9 mouse cellular contexts compared by ENCODE assay signal in genomic region chr6:54548314-54549019, GRCm38 (mm10). TPM values are rescaled to one million over a fixed set of nuclear protein-coding genes. Genes with fewer than 3 reads are reported as not detected.
DNase-seq lines count a peak whose midpoint lies in the region; ATAC-seq and TF ChIP-seq lines count a peak whose summit lies in the region.
"Had no signal": no experiment of that assay in that cellular context is flagged by ENCODE, and none has a peak within 500 bp of the region (broad histone marks: within the 10 kb centered on the region; RNA-seq: fewer than 3 reads in every experiment).

No protein-coding gene starts in this region.

- H3K4me3 ChIP-seq in limb, embryonic 14.5 days (replicated peaks; ENCODE audit: low read length) = no peak overlapping the region
- no peak overlapping the region for H3K4me3 ChIP-seq in limb, embryonic 10.5 days
- H3K4me3 ChIP-seq in lung, embryonic 16.5 days (ENCODE audit: low read length) = no peak overlapping the region
- H3K4me3 ChIP-seq: limb, embryonic 12.5 days had no signal

- WGBS in limb, embryonic 14.5 days = 58% methylated on average over 13 of the region's 13 CpGs
- WGBS in limb, embryonic 10.5 days = 86% methylated on average over 13 of the region's 13 CpGs
- 33% methylated on average over 13 of the region's 13 CpGs for WGBS in lung, embryonic 16.5 days

- TF ChIP-seq POLR2A in limb, embryonic 14.5 days (IDR thresholded peaks at IDR 0.05; ENCODE audit: borderline replicate concordance, extremely low read depth, insufficient read depth, insufficient read length) = no peak

- peaks cover 3% of the 10 kb centered on the region; the same call in 1 of the 2 replicates for H3K4me1 ChIP-seq in limb, embryonic 14.5 days (ENCODE audit: control insufficient read depth, insufficient read depth, low read length)
- peaks cover 32% of the 10 kb centered on the region for H3K4me1 ChIP-seq in limb, embryonic 10.5 days
- H3K4me1 ChIP-seq in lung, embryonic 16.5 days (replicated peaks; ENCODE audit: control insufficient read depth, insufficient read depth, low read length) = peaks cover 10% of the 10 kb centered on the region; the same call in 1 of the 2 replicates

- DNase-seq in adrenal gland, postnatal 25 days = peak; percentile 23
- DNase-seq in adrenal gland, adult (ENCODE audit: inconsistent age in 2 of 2, low spot score in 1 of 2) = no peak
- peak; percentile 15 for DNase-seq in limb, embryonic 14.5 days (ENCODE audit: low spot score)
- no peak for DNase-seq in limb, embryonic 10.5 days (ENCODE audit: low spot score)
- peak; percentile 82 for DNase-seq in cerebellum, adult 9-11 months
- no peak for DNase-seq in embryo, embryonic 9.5 days (ENCODE audit: extremely low spot score)
- no peak for DNase-seq in left cerebral cortex, postnatal 14 days (ENCODE audit: low spot score in 2 of 2)

- H3K9me3 ChIP-seq in limb, embryonic 14.5 days (ENCODE audit: control insufficient read depth, low read length) = no peaks in the 10 kb centered on the region
- H3K9me3 ChIP-seq in limb, embryonic 10.5 days (replicated peaks) = no peaks in the 10 kb centered on the region
- no peaks in the 10 kb centered on the region for H3K9me3 ChIP-seq in lung, embryonic 16.5 days (ENCODE audit: control insufficient read depth, low read length)
- H3K9me3 ChIP-seq: limb, embryonic 12.5 days had no signal

- no peak overlapping the region for H3K4me2 ChIP-seq in limb, embryonic 14.5 days (replicated peaks; ENCODE audit: low read depth, low read length, severe bottlenecking)
- H3K4me2 ChIP-seq in lung, embryonic 16.5 days (ENCODE audit: low read depth, low read length) = 0 out of 2 replicates have a peak overlapping the region, but pooled peaks have one; percentile 3
- H3K4me2 ChIP-seq: limb, embryonic 12.5 days had no signal

- no peak overlapping the region for H3K9ac ChIP-seq in limb, embryonic 14.5 days (ENCODE audit: low read depth, low read length, severe bottlenecking)
- no peak overlapping the region for H3K9ac ChIP-seq in lung, embryonic 16.5 days (ENCODE audit: low read length)
- H3K9ac ChIP-seq: limb, embryonic 12.5 days had no signal

- no peaks in the 10 kb centered on the region for H3K36me3 ChIP-seq in limb, embryonic 14.5 days (ENCODE audit: control insufficient read depth, insufficient read depth, low read length)
- no peaks in the 10 kb centered on the region for H3K36me3 ChIP-seq in limb, embryonic 10.5 days
- H3K36me3 ChIP-seq in lung, embryonic 16.5 days (ENCODE audit: control insufficient read depth, insufficient read depth, low read length) = no peaks in the 10 kb centered on the region
- H3K36me3 ChIP-seq: limb, embryonic 12.5 days had no signal

- no peaks in the 10 kb centered on the region for H3K27me3 ChIP-seq in limb, embryonic 14.5 days (ENCODE audit: control insufficient read depth, insufficient read depth, low read length)
- no peaks in the 10 kb centered on the region for H3K27me3 ChIP-seq in limb, embryonic 10.5 days (ENCODE audit: low read depth, poor library complexity, severe bottlenecking)
- H3K27me3 ChIP-seq in lung, embryonic 16.5 days (ENCODE audit: control insufficient read depth, insufficient read depth, low read depth, low read length) = no peaks in the 10 kb centered on the region
- H3K27me3 ChIP-seq: limb, embryonic 12.5 days had no signal

- no peak overlapping the region for H3K27ac ChIP-seq in limb, embryonic 14.5 days (replicated peaks; ENCODE audit: low read depth, low read length)
- no peak overlapping the region for H3K27ac ChIP-seq in limb, embryonic 10.5 days
- no peak overlapping the region for H3K27ac ChIP-seq in lung, embryonic 16.5 days (ENCODE audit: low read length)
- H3K27ac ChIP-seq: limb, embryonic 12.5 days had no signal

- ATAC-seq in limb, embryonic 14.5 days (ENCODE audit: low FRiP score, low read depth) = no peak
- peak; percentile 62; the same call in 1 of the 2 replicates for ATAC-seq in lung, embryonic 16.5 days (ENCODE audit: low read depth)

- intact Hi-C loops in left cerebral cortex, postnatal 14 days (cut with DNase I) = no loop called here

RNA-seq across cellular contexts. Expression of gene Scrn1, which starts 17.8 kb away (rescaled TPM):
- total RNA-seq in adrenal gland, postnatal 25 days (2021) = 30.7 and 36.1 TPM in 2 replicates
- 6.3 and 8.9 TPM in 2 replicates for polyA plus RNA-seq in limb, embryonic 14.5 days (2012; rRNA removed)
- 8.0 and 9.6 TPM in 2 replicates for polyA plus RNA-seq in limb, embryonic 14.5 days (2014; fragmentation: Nextera tagmentation; extraction: Ambion mirVana)
- 2.6 and 7.8 TPM in 2 replicates for polyA plus RNA-seq in limb, embryonic 10.5 days (2016; fragmentation: Nextera tagmentation; extraction: Ambion mirVana)
- 2.7 TPM in 2 replicates for polyA plus RNA-seq in lung, embryonic 16.5 days (2015; fragmentation: Nextera tagmentation; extraction: Ambion mirVana)
- total RNA-seq in left cerebral cortex, postnatal 14 days (2021) = 100 to 1,000 TPM; 163 TPM

RNA-seq across cellular contexts. Expression of gene Plekha8, which starts 46.4 kb away (rescaled TPM):
- 19.4 and 20.1 TPM in 2 replicates for total RNA-seq in adrenal gland, postnatal 25 days (2021)
- 12.6 and 15.5 TPM in 2 replicates for polyA plus RNA-seq in limb, embryonic 14.5 days (2012; rRNA removed)
- 14.0 and 15.5 TPM in 2 replicates for polyA plus RNA-seq in limb, embryonic 14.5 days (2014; fragmentation: Nextera tagmentation; extraction: Ambion mirVana)
- polyA plus RNA-seq in limb, embryonic 10.5 days (2016; fragmentation: Nextera tagmentation; extraction: Ambion mirVana) = 17.1 and 21.8 TPM in 2 replicates
- polyA plus RNA-seq in lung, embryonic 16.5 days (2015; fragmentation: Nextera tagmentation; extraction: Ambion mirVana) = 6.5 and 7.1 TPM in 2 replicates
- total RNA-seq in left cerebral cortex, postnatal 14 days (2021) = 1 to 10 TPM; 8.5 to 9.4 TPM

RNA-seq across cellular contexts. Expression of gene Fkbp14, which starts 48.6 kb away (rescaled TPM):
- 17.2 and 17.5 TPM in 2 replicates for total RNA-seq in adrenal gland, postnatal 25 days (2021)
- polyA plus RNA-seq in limb, embryonic 14.5 days (2012; rRNA removed) = 57.0 and 59.1 TPM in 2 replicates
- polyA plus RNA-seq in limb, embryonic 14.5 days (2014; fragmentation: Nextera tagmentation; extraction: Ambion mirVana) = 59.6 and 71.0 TPM in 2 replicates
- polyA plus RNA-seq in limb, embryonic 10.5 days (2016; fragmentation: Nextera tagmentation; extraction: Ambion mirVana) = 8.7 and 14.2 TPM in 2 replicates
- polyA plus RNA-seq in lung, embryonic 16.5 days (2015; fragmentation: Nextera tagmentation; extraction: Ambion mirVana) = 25.0 and 25.4 TPM in 2 replicates
- 1 to 10 TPM; 8.4 to 9.7 TPM for total RNA-seq in left cerebral cortex, postnatal 14 days (2021)

Comparison
In these comparisons a context has a peak if more than half of its experiments do, and no peak if none do; other contexts are left out.
1. DNase-seq: peak in adrenal gland, postnatal 25 days (single experiment), limb, embryonic 14.5 days (single experiment) and cerebellum, adult 9-11 months (single experiment); none in adrenal gland, adult (0 of 2), limb, embryonic 10.5 days (single experiment), embryo, embryonic 9.5 days (single experiment) and left cerebral cortex, postnatal 14 days (0 of 2).